Mouse (Mus musculus): ENCODE measurements at regions not wholly inside any gene's neighbourhood (a gene's known extent, or its start where the extent isn't known, plus 50 kb on each side); places are given as distances from the start of the nearest gene placed in this dataset.

- no peak for TF ChIP-seq CTCF (conservative IDR thresholded peaks at IDR 0.05)
- H3K27ac ChIP-seq, result peak overlapping the region; percentile 55; the same call in 1 of the 2 replicates
- H3K4me3 ChIP-seq, result no peak overlapping the region
- no peak for DNase-seq (ENCODE audit: low spot score in 2 of 2)
Observed at GRCm38 (mm10) chr13:101202565-101203313, 369.5 kb upstream of the Slc30a5 start.

GRCm38 (mm10) chr13:101190249-101190830, 357.1 kb upstream of the Slc30a5 start:
- Histone ChIP-seq H3K4me3 (no peak overlapping the region), H3K27ac (no peak overlapping the region)
- no peak for TF ChIP-seq CTCF (conservative IDR thresholded peaks at IDR 0.05)
- no peak for DNase-seq (ENCODE audit: low spot score in 2 of 2)

GRCm38 (mm10) chr13:101182387-101182786, 349.2 kb upstream of the Slc30a5 start:
- H3K4me3 ChIP-seq, result no peak overlapping the region
- H3K27ac ChIP-seq, result no peak overlapping the region
- DNase-seq (ENCODE audit: low spot score in 2 of 2), result no peak
- TF ChIP-seq CTCF (conservative IDR thresholded peaks at IDR 0.05), result no peak

- no peak for TF ChIP-seq CTCF (conservative IDR thresholded peaks at IDR 0.05)
- no peak for DNase-seq (ENCODE audit: low spot score in 2 of 2)
- Histone ChIP-seq H3K4me3 (no peak overlapping the region), H3K27ac (no peak overlapping the region)
Observed at GRCm38 (mm10) chr13:101175017-101175689, 341.9 kb upstream of the Slc30a5 start.

- Histone ChIP-seq H3K27ac (no peak overlapping the region), H3K4me3 (no peak overlapping the region)
- DNase-seq (ENCODE audit: low spot score in 2 of 2), result no peak
- peak; percentile 71 for TF ChIP-seq CTCF (conservative IDR thresholded peaks at IDR 0.05)
Observed at GRCm38 (mm10) chr13:101161768-101162167, 328.5 kb upstream of the Slc30a5 start.

- no peak for TF ChIP-seq CTCF (conservative IDR thresholded peaks at IDR 0.05)
- Histone ChIP-seq H3K27ac (no peak overlapping the region), H3K4me3 (no peak overlapping the region)
- no peak for DNase-seq (ENCODE audit: low spot score in 2 of 2)
Observed at GRCm38 (mm10) chr13:101159878-101160277, 326.7 kb upstream of the Slc30a5 start.

GRCm38 (mm10) chr13:101153760-101154159, 320.5 kb upstream of the Slc30a5 start:
- TF ChIP-seq CTCF (conservative IDR thresholded peaks at IDR 0.05), result no peak
- Histone ChIP-seq H3K27ac (no peak overlapping the region), H3K4me3 (no peak overlapping the region)
- no peak for DNase-seq (ENCODE audit: low spot score in 2 of 2)

GRCm38 (mm10) chr13:101142761-101143160, 309.5 kb upstream of the Slc30a5 start:
- DNase-seq (ENCODE audit: low spot score in 2 of 2), result no peak
- H3K27ac ChIP-seq, result no peak overlapping the region
- no peak for TF ChIP-seq CTCF (conservative IDR thresholded peaks at IDR 0.05)
- H3K4me3 ChIP-seq, result no peak overlapping the region

GRCm38 (mm10) chr13:101142104-101142735, 309.0 kb upstream of the Slc30a5 start:
- no peak for TF ChIP-seq CTCF (conservative IDR thresholded peaks at IDR 0.05)
- Histone ChIP-seq H3K4me3 (no peak overlapping the region), H3K27ac (no peak overlapping the region)
- DNase-seq (ENCODE audit: low spot score in 2 of 2), result no peak

GRCm38 (mm10) chr13:101129466-101129865, 296.2 kb upstream of the Slc30a5 start:
- TF ChIP-seq CTCF (conservative IDR thresholded peaks at IDR 0.05), result no peak
- Histone ChIP-seq H3K27ac (peak overlapping the region; percentile 81), H3K4me3 (no peak overlapping the region)
- DNase-seq (ENCODE audit: low spot score in 2 of 2), result peak in 1 of 2 experiments; percentile 51

- Histone ChIP-seq H3K27ac (no peak overlapping the region), H3K4me3 (no peak overlapping the region)
- DNase-seq (ENCODE audit: low spot score in 2 of 2), result no peak
- TF ChIP-seq CTCF (conservative IDR thresholded peaks at IDR 0.05), result no peak
Observed at GRCm38 (mm10) chr13:101127808-101128207, 294.6 kb upstream of the Slc30a5 start.

GRCm38 (mm10) chr13:101127262-101127661, 294.0 kb upstream of the Slc30a5 start:
- TF ChIP-seq CTCF (conservative IDR thresholded peaks at IDR 0.05), result no peak
- DNase-seq (ENCODE audit: low spot score in 2 of 2), result no peak
- no peak overlapping the region for H3K4me3 ChIP-seq
- no peak overlapping the region for H3K27ac ChIP-seq

- Histone ChIP-seq H3K4me3 (no peak overlapping the region), H3K27ac (no peak overlapping the region)
- TF ChIP-seq CTCF (conservative IDR thresholded peaks at IDR 0.05), result no peak
- DNase-seq (ENCODE audit: low spot score in 2 of 2), result no peak
Observed at GRCm38 (mm10) chr13:101117311-101117710, 284.1 kb upstream of the Slc30a5 start.
